Mouse (Mus musculus) CD8-positive naive resting alpha-beta T cell, adult 2 months (primary cell): Measurements from ENCODE around the gene Ogg1.
"Not testable (repeated sequence)": the region's sequence is repeated elsewhere in the genome, so short reads cannot be mapped to it uniquely, and the experiment has no call there.

ENCODE experiments used
- DNase-seq, 2 experiments: peaks; one replicate each; pipeline ENCODE4 v3.0.0; 2022; ENCODE audit warnings: low read depth in 2 of 2, low spot score in 2 of 2

The Ogg1 gene

DNA sequence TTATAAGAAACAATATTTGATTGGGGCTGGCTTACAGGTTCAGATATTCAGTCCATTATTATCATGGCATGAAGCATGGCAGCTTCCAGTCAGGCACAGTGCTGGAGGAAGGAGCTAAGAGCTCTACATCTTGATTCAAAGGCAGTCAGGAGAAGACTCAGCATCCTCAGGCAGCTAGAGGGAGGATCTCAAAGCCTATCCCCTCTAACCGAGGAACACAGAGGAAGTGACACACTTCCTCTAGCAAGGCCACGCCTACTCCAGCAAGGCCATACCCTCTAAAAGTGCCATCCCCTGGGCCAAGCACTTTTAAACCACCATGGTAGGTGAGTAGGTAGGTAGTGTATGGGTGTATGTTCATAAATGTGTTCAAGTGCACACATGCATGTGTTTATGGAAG is 3.8 kb downstream of the Ogg1 start:
- DNase-seq: peak; percentile 19 to 33

GRCm38 (mm10) chr6:113331721-113332120 is 4.9 kb downstream of the Ogg1 start:
- DNase-seq: no peak

GRCm38 (mm10) chr6:113332734-113333133 is 6.0 kb downstream of the Ogg1 start:
- DNase-seq: not testable (repeated sequence)

DNA sequence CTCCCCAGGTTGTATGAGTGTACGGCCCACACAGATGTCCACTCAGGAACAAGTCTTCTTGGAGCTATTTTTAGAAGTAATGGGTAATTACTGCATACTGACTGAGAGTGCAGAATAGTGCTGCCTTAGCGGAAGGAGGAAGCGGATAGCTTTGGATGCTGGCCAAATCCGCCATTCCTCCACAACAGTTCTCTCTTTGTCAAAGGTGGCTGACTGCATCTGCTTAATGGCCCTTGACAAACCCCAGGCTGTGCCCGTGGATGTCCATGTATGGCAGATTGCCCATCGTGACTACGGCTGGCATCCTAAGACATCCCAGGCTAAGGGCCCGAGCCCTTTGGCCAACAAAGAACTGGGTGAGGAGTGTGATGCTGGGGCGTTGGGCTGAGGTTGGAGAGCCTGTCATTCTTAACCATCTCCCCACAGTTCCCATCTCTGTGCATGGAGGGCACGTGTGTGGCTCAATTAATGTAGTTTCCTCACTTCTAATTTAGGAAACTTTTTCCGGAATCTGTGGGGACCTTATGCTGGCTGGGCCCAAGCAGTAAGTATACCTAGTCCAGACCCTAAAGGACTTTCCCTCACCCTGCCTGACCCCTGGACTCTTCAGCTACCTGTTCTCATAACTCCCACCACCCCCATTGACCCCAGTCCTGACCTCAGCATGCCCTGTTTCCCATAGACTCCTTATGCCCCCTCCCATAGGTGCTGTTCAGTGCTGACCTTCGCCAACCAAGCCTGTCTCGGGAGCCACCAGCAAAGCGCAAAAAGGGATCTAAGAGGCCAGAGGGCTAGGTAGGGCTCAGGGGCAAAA is 6.6 kb downstream of the Ogg1 start:
- no peak for DNase-seq

- DNase-seq: no peak
Observed at GRCm38 (mm10) chr6:113334216-113334615, 7.4 kb downstream of the Ogg1 start.

DNA sequence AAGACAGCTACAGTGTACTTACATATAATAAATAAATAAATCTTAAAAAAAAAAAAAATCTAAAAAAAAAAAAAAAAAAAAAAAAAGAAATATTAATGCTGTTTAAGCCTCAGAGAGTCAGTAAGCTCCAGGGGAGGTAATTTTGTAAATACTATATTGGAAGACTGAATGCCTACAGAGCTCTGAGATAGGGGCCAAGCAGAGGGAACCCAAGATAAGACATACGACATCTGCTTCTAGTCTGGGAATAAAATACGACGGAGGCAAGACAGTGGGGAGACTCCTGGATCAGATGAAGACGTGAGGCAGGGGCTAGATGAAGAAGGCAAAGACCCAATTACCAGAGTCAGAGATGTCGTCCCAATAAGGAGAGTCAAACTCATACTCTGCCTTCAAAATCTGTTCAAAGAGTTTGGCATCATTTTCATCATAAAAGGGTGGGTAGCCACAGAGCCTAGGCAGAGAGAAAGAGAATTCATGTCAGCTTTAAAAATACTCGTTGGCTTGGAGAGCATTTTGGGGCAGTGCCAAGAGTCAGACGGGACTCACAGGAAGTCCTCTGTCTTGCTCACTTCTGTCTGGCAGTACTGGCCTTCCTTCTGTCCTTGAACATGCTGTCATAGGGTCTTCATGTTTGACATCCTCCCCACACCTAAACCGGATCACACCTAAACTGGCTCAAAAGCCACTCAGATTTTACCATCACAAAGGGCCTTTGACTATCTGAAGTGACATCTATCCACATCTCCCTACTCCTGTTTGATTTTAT is 10.3 kb downstream of the Ogg1 start:
- no peak for DNase-seq

DNA sequence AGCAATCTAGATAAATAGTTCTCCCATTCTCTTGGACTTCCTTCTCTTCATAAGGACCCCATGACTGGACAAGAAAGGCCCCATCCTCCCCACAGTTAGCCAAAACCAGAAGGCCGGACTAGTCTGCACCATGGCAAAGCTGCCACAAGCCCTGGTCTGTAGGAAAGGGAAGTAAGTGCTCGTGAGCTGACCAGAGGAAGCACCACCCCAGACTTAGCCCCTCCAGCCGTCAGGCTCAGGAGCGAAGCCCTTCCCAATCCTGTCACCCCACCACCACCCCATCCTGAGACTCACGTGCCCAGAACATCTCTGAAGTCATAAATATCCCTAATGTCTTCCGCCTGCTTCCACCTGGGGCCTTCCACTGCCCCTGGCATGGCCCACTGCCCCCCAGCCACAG is 14.8 kb downstream of the Ogg1 start:
- DNase-seq: no peak

- DNase-seq: no peak
Observed at GRCm38 (mm10) chr6:113342297-113342696, 15.5 kb downstream of the Ogg1 start.

- DNase-seq: no peak
Observed at GRCm38 (mm10) chr6:113343177-113344092, 16.7 kb downstream of the Ogg1 start, which contains the start of gene Camk1. TSS of gene Camk1 (minus strand) at chr6:113343984.

GRCm38 (mm10) chr6:113344321-113344720 is 17.5 kb downstream of the Ogg1 start:
- no peak for DNase-seq

DNA sequence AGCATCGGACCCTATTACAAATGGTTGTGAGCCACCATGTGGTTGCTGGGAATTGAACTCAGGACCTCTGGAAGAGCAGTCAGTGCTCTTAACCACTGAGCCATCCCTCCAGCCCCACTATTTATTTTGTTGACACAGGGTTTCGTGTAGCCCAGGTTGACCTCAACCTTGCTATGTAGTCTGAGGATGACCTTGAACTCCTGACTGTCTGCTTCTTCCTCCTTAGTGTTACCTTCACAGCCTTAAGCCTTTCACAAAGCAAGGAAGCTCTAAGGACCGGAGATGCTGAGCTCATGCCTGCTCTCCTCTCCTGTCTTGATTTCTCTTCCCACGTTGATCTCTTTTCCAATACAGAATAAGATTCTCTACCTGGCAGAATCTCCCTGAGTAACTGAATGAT is 20.1 kb downstream of the Ogg1 start:
- DNase-seq: no peak

DNA sequence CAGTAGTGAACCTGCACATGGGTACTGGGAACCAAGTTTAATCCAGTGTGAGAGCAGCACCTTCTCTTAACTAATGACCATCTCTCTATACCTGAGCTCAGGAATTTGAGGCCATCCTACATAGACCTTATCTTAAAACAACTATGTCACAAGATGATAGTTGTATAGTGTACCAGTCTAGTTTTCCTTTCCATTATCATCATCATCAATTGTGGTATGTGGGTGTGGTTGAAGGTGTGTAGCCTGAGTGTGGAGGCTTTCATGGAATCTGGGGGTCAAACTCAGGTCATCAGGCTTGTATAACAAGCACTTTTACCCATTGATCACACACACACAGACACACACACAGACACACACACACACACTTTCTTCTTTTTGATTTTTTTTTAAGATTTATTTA is 23.8 kb downstream of the Ogg1 start:
- no peak for DNase-seq

- no peak for DNase-seq
Observed at GRCm38 (mm10) chr6:113351161-113351560, 24.4 kb downstream of the Ogg1 start.

GRCm38 (mm10) chr6:113351653-113352052 is 24.9 kb downstream of the Ogg1 start:
- no peak for DNase-seq

- no peak for DNase-seq
Observed at GRCm38 (mm10) chr6:113352820-113353219, 26.0 kb downstream of the Ogg1 start.

- no peak for DNase-seq
Observed at GRCm38 (mm10) chr6:113353696-113354095, 26.9 kb downstream of the Ogg1 start.

GRCm38 (mm10) chr6:113361476-113361875 is 34.7 kb downstream of the Ogg1 start:
- DNase-seq: no peak

DNA sequence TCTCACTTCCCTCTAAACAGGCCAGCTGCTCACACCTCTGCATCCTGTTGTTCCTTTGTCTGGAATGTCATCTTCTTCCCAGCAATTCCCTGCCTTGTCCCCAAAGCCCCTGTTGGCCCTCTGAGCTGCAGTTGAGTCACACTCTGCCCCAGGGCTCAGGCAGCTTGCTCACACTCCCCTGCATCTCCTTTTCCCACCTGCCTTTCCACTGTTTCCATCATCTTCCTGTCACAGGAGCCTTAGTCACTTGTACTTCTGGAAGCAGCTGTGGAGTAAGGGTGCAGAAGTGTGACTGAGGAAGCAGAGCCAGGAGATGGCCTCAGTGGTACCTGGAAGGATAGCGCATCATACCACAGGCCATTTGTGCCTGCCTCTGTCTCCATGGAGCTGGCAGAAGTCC is 35.5 kb downstream of the Ogg1 start:
- DNase-seq: no peak

GRCm38 (mm10) chr6:113364518-113365135 is 37.9 kb downstream of the Ogg1 start:
- no peak for DNase-seq

GRCm38 (mm10) chr6:113366639-113367038 is 39.9 kb downstream of the Ogg1 start:
- DNase-seq: no peak

DNA sequence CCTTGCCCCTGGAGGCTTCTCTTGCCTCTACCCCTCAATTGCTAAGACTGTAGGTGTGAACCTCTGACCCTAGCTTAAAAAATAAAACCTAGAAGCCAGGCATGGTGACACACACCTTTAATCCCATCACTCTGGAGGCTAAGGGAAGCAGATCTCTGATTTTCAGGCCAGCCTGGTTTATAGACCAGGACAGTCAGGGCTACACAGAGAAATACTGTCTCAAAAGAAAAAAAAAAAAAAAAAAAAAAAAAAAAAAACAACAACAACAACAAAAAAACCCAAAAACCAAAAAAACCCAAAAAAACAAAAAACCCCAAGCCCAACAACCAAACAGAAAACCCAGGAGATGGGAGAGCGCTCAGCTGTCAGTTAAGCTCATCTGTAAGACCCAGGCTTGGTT is 40.8 kb downstream of the Ogg1 start:
- DNase-seq: no peak
